Mouse (Mus musculus): ENCODE results near the gene Hsf2bp.

DNA sequence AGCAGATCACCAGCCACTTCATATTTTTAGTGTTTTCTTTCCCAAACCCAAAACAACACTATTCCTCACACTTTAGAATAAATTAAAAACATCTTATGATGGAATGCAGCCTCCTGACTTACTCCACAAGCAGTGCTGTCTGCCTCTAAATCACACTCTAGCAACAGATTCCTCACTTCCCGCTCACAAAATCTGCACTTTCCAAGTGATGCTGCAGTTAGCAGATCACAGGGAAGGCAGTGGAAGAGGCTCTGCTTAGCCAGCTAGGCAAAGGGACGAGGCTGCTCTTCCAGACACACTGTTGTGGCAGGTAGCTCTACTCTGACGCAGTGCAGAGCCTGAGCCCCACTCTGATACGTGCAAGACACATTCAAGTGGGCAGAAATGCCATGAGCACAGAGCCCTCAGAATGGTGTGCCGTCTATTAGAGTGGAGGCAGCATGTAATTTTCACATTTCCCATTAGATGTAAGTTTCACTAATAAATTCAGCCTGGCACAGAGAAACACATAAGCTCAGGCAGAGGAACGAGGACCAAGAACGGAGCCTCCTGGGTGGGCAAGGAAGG lies 62.4 kb downstream of the Hsf2bp start:
- no peak for TF ChIP-seq POLR2A (IDR thresholded peaks at IDR 0.05; ENCODE audit: borderline replicate concordance, control insufficient read depth, low read depth, low read length)
- no peak for TF ChIP-seq CTCF (IDR thresholded peaks at IDR 0.05; ENCODE audit: control insufficient read depth, insufficient read depth, low read length)

All from bone marrow, adult 2 months (tissue).